Mouse (Mus musculus): ENCODE results near the gene Cul4a.

DNA sequence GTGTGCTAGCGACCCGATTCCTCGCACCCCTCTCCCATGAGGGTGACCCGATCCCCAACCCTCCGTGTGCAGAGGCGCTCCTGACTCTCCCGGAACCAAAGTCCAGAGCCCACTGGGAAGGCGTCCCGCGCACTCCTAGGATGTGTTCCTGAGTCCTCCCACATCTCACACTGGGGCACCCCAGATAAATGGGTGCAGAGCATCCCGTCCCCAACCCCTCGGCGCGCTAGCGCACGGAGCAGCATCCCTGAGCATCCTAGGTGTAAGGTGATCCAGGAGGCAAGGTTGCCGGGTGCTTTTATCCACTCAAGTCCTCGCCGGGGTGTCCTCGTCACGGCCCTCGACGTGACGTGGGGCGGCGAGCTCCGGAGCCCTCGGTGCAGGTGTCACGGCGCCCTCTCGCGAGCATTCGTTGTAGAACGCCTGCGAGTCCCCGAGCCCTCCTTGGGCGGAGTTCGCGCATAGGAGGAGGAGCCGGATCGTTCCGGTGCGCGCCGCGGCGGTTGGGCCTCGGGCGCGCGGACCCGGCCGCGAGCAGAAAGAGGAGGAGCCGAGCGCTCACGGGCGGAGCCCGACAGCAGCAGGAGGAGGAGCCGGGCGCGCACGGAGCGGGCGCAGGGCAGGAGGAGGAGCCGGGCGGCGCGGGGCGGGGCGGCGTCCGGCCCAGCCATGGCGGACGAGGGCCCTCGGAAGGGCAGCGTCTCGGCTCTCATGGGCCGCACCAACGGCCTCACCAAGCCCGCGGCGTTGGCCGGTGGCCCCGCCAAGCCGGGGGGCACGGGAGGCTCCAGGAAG is at the start of gene Cul4a, which contains the start of gene Pcid2:
- TF ChIP-seq CTCF (IDR thresholded peaks at IDR 0.05; ENCODE audit: low read depth, low read length) (no peak), TAL1 (conservative IDR thresholded peaks at IDR 0.05; ENCODE audit: low read depth, low read length) (no peak)

Data from G1E (cell line).